Mouse (Mus musculus) small intestine, adult 2 months (tissue): ENCODE data around the gene Bcas3.

Experiments
- CTCF ChIP-seq: fragments of 200-500 bp; IDR thresholded peaks from 2 replicates; pipeline ENCODE4 v1.5.1; 2012; ENCODE audit warnings: low read depth, mild to moderate bottlenecking, control low read depth, inconsistent platforms, low read length, moderate library complexity, mixed read lengths; ENCODE audit not compliant: insufficient replicate concordance, insufficient read length; ENCODE audit errors: extremely low read depth
- POLR2A ChIP-seq: fragments of 200-500 bp; IDR thresholded peaks from 2 replicates; pipeline ENCODE4 v1.6.1; 2012; ENCODE audit warnings: low read depth, mild to moderate bottlenecking, control low read depth, inconsistent platforms, low read length, moderate library complexity

DNA sequence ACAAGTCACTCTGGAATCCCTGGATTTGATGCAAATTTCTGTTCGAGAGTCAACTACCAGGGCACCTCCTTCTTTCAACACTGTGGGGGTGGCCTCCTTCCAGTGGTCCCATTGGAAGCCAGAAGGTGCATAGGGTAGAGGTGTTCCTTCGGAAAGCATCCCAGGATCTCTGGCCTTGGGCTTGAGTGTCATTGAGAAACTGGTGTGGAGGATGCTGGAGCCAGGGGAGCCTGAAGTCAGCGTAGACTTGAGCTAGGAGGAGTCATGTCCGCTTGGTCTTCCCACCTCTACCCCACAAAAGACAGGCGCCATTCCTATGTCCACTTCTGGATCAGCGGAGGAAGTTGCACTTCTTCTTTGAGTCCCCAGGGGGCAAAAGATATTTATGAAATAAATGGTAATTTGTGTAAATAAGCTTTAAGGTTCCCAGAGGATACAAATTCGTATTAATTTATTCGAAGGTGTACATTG, 488.3 kb downstream of the Bcas3 start:
- TF ChIP-seq CTCF (no peak), POLR2A (no peak)
